Mouse (Mus musculus) small intestine, adult 2 months (tissue): ENCODE measurements around the gene Plcg1. TPM values are rescaled to one million over a fixed set of nuclear protein-coding genes. Genes with fewer than 3 reads are reported as not detected.
A peak's percentile ranks its signal among the peaks of the same experiment; 100 is the strongest.

Experiments used
- H3K27ac ChIP-seq: fragments of 200-500 bp; 2 replicates; pipeline ENCODE4 v1.5.1; 2012; ENCODE audit warnings: low read depth, low read length, control low read depth, inconsistent platforms; ENCODE audit not compliant: insufficient read depth
- H3K27me3 ChIP-seq: fragments of 200-500 bp; 2 replicates; pipeline ENCODE4 v1.6.1; 2012; ENCODE audit warnings: mild to moderate bottlenecking, moderate library complexity, low read length, inconsistent platforms; ENCODE audit not compliant: control insufficient read depth, insufficient read depth
- H3K36me3 ChIP-seq: fragments of 200-500 bp; 2 replicates; pipeline ENCODE4 v1.6.1; 2012; ENCODE audit warnings: mild to moderate bottlenecking, low read length, control low read depth, inconsistent platforms; ENCODE audit not compliant: control insufficient read depth, insufficient read depth
- H3K4me1 ChIP-seq: fragments of 200-500 bp; 2 replicates; pipeline ENCODE4 v1.6.1; 2012; ENCODE audit warnings: low read length, inconsistent platforms, mixed read lengths; ENCODE audit not compliant: control insufficient read depth, insufficient read depth, insufficient read length
- H3K4me3 ChIP-seq: fragments of 200-500 bp; 2 replicates; pipeline ENCODE4 v1.5.1; 2012; ENCODE audit warnings: low read depth, mild to moderate bottlenecking, control low read depth, inconsistent platforms, low read length, moderate library complexity
- CTCF ChIP-seq: fragments of 200-500 bp; IDR thresholded peaks from 2 replicates; pipeline ENCODE4 v1.5.1; 2012; ENCODE audit warnings: low read depth, mild to moderate bottlenecking, control low read depth, inconsistent platforms, low read length, moderate library complexity, mixed read lengths; ENCODE audit not compliant: insufficient replicate concordance, insufficient read length; ENCODE audit errors: extremely low read depth
- POLR2A ChIP-seq: fragments of 200-500 bp; IDR thresholded peaks from 2 replicates; pipeline ENCODE4 v1.6.1; 2012; ENCODE audit warnings: low read depth, mild to moderate bottlenecking, control low read depth, inconsistent platforms, low read length, moderate library complexity
- WGBS: fragments of 180-500 bp; shearing (Covaris S2); methylation state at CpG from one replicate; pipeline ENCODE4 v1.1.7; 2018; 5-methylcytosine and 5-hydroxymethylcytosine counted together
- polyA plus RNA-seq: library from polyadenylated mRNA; depleted of rRNA; stranded (reverse); fragments of >200 nt; gene quantifications from 2 replicates; pipeline ENCODE4 v1.2.3, GENCODE M21; 2012; rRNA removed

Gene Plcg1
- polyA plus RNA-seq, 1 experiment = 17.3 TPM

GRCm38 (mm10) chr2:160804794-160805527, 73.9 kb downstream of the Plcg1 start:
- peak overlapping the region; percentile 27; the same call in 1 of the 2 replicates for H3K27ac ChIP-seq
- H3K27me3 ChIP-seq = no peaks in the 10 kb centered on the region
- TF ChIP-seq POLR2A (no peak), CTCF (no peak)
- H3K36me3 ChIP-seq = no peaks in the 10 kb centered on the region
- no peak overlapping the region for H3K4me3 ChIP-seq
- WGBS = 81% methylated on average over 4 of the region's 4 CpGs
- H3K4me1 ChIP-seq = no peaks in the 10 kb centered on the region; the same call in 1 of the 2 replicates

- Histone ChIP-seq H3K36me3 (no peaks in the 10 kb centered on the region), H3K27ac (0 out of 2 replicates have a peak overlapping the region, but pooled peaks have one; percentile 35), H3K4me1 (peaks cover 3% of the 10 kb centered on the region; the same call in 1 of the 2 replicates), H3K27me3 (no peaks in the 10 kb centered on the region), H3K4me3 (no peak overlapping the region)
- WGBS = 55% methylated on average over 3 of the region's 3 CpGs
- TF ChIP-seq POLR2A = no peak
- TF ChIP-seq CTCF = no peak
These were observed 75.0 kb downstream of the Plcg1 start for GRCm38 (mm10) chr2:160806091-160806521.

GRCm38 (mm10) chr2:160810376-160810775, 79.3 kb downstream of the Plcg1 start:
- TF ChIP-seq CTCF = no peak
- TF ChIP-seq POLR2A = no peak
- Histone ChIP-seq H3K27me3 (no peaks in the 10 kb centered on the region), H3K27ac (no peak overlapping the region), H3K4me1 (peaks cover 3% of the 10 kb centered on the region; the same call in 1 of the 2 replicates), H3K36me3 (no peaks in the 10 kb centered on the region), H3K4me3 (no peak overlapping the region)

- H3K4me1 ChIP-seq = peaks cover 3% of the 10 kb centered on the region; the same call in 1 of the 2 replicates
- TF ChIP-seq POLR2A = no peak
- TF ChIP-seq CTCF = no peak
- no peak overlapping the region for H3K4me3 ChIP-seq
- H3K36me3 ChIP-seq = no peaks in the 10 kb centered on the region
- no peak overlapping the region for H3K27ac ChIP-seq
- WGBS = 44% methylated on average over 1 of the region's 1 CpGs
- H3K27me3 ChIP-seq = no peaks in the 10 kb centered on the region
These were observed 79.7 kb downstream of the Plcg1 start for GRCm38 (mm10) chr2:160810802-160811201.

Other genes starting within 250 kb of the Plcg1 start
- 9.0 and 18.0 TPM in 2 replicates for gene Top1, start 85.4 kb upstream of the Plcg1 start, polyA plus RNA-seq
- gene Zhx3, start 141.7 kb downstream of the Plcg1 start, polyA plus RNA-seq = 3.3 and 6.2 TPM in 2 replicates
- 20.7 and 48.0 TPM in 2 replicates for gene Lpin3, start 149.4 kb downstream of the Plcg1 start, polyA plus RNA-seq
- gene Emilin3, start 181.0 kb downstream of the Plcg1 start, polyA plus RNA-seq = 0.15 and 0.43 TPM in 2 replicates